Mouse (Mus musculus) adipose tissue, adult 10 weeks (tissue): ENCODE data around the gene Chchd6. TPM values are rescaled to one million over a fixed set of nuclear protein-coding genes. Genes with fewer than 3 reads are reported as not detected.

Source experiments
- polyA plus RNA-seq: library from polyadenylated mRNA; stranded (reverse); fragments of 350-450 nt; fragmentation: Illumina TruSeq; extraction: RNeasy Lipid Tissue Mini Kit (QIAGEN cat#74804); gene quantifications from one replicate; pipeline ENCODE4 v1.2.3, GENCODE M21; 2014; ENCODE audit warnings: low read depth, low replicate concordance

The Chchd6 gene
- polyA plus RNA-seq = 36.4 TPM

DNA sequence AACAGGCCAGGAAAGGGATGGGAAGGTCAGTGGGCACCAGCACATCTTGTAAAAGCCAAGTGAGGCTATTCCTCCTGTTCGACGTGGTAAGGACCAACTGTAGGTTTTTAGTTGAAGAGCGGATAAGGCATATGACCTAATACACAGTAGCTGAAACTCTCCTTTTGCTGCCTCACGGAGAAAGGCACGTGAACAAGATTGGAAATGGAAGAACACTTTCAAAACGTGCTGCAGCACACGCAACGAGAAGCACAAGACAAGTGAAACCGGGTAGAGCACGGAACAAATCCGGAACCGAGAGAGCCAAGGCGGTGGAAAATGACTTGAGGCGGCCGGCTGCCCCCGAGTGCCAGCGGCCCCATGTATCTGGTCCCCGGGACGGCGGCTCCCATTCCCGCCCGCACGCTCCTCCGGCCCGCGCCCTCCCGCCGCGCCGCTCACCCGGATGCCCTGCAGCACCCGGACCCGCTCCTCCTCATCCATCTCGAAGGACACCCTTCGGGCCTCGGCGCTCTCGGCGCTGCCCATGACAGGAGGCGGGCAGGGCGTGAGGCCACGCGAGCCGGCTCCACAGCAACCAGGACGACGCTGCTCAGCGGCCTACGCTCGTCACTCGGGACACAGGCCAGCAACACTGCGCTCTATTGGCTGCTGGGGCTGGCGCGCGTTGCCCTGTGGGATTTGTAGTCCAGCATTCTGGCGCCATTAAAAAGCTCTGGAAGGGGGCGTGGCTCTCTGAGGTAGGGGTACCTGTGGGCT, at the start of gene Chchd6:
Chchd6 (minus strand) TSS at position 635 of the 759 bp plus-strand sequence.

DNA sequence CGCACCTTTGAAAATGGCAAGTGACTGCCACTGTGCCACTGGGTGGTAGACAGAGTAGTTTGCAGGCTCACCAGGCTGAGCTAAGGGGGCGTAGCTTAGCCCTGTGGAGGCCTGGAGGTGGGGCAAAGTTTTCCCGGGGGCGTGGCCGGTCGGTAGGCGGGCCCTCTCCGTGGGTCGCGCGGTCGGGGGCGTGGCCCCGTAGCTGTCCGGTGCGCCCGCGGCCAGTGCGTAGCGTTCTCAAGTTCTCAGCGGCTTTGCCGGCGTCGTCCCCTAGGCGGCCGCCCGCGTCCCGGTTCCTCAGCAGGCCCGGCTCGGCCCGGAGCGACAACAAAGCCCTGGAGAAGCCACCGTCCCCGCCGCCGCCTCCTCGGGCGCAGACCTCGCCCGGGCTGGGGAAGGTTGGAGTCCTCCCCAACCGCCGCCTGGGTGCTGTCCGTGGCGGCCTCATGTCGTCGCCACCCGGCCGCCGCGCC, 48.4 kb upstream of the Chchd6 start, which contains the start of gene Txnrd3:
Txnrd3 (plus strand) TSS at position 191 of the 473 bp plus-strand sequence.

DNA sequence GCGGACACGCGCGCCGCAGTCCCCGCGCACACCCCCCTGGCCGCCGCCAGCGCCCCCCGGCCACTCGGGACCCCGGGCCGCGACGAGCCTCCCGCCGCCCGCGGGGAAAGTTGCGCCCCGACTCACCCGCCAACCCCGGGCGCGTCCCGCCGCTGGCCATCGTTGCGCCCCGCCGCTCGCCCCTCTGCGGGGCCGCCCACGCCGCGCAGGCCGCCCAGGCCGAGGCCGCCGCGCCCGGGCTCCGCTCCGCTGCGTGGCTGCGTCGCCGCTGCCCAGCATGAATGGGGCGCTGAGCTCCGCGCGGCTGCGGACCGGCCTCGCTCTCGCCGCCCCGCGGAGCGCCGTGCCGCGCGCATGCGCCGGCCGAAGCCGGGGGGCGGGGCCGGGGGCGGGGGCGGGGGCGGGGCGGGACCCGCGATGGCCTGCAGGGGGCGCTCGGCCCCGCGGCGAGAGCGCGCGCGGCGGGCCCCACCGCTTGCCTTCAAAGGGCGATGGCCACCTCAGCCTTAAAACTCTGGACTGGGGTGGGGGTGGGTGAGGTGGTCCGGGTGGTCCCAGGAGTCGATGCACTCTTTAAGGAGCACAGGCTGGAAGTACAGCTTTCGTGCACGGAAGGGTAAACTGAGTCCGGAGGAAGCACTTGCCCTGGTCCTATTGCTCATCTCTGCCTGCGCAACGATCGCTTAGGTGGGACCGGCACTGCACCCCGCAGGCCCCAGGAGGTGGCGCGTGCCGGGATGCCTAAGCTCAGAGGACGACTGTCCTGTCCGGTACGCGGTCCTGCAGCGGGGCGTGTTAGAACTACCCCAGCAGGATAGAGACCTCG, 233.0 kb downstream of the Chchd6 start, which contains the start of gene Plxna1:
Plxna1 (minus strand) TSS at position 340 of the 826 bp plus-strand sequence.

Other genes starting within 250 kb of the Chchd6 start
- 29.8 TPM for gene Plxna1, start 233.0 kb downstream of the Chchd6 start, polyA plus RNA-seq
- gene Txnrd3, start 48.3 kb upstream of the Chchd6 start, polyA plus RNA-seq = 19.2 TPM
- not detected for gene Vmn1r40, start 111.9 kb upstream of the Chchd6 start, polyA plus RNA-seq
- gene Vmn1r41, start 145.1 kb upstream of the Chchd6 start, polyA plus RNA-seq = not detected